Mouse (Mus musculus) thymus, postnatal 14 days (tissue): ENCODE data around the gene Gm8126.
"Not testable (repeated sequence)": the region's sequence is repeated elsewhere in the genome, so short reads cannot be mapped to it uniquely, and the experiment has no call there.

ENCODE experiments used
- DNase-seq: peaks from one replicate; pipeline ENCODE4 v3.0.0; 2021

The Gm8126 gene

DNA sequence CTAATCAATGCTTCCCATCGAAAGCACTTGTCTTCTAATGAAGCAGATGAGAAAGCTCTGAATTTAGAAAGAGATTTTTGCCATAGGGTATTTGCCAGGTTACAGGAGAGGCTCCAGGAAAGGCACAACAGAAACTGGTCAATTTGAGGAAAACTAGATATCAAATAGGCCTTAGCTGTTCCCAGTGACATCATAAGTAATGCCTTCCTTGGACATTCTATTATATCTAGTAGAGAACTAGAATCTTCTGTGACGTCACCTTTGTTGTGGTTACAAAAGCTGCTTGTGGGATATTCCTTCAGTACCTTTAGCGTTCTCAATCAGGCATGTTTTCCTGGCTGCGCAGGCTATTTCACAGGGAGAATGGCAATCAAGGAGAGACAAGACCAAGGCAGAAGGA lies at the start of gene Gm8126:
Gene Gm8126, plus strand, starts transcription at position 301 of the 400 bp plus-strand sequence.
- not testable (repeated sequence) for DNase-seq

DNA sequence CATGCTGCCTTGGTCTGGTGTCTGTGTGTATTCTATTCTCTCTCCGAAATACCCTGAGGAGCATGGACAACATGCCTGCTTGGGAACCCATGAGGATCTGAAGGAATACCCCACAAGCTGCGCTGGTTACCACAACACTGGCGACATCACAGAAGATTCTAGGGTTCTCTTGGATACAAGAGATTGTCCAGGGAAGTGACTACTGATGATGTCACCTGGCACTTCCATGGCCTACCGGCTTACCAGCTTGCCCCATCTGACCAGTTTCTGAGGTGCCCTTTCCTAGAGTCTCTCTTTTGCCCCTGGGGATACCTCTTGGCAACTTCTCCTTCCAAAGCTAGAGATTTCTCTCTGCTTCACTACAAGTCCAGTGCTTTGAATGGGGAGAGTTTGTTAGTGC lies 23.2 kb upstream of the Gm8126 start, which contains the start of gene Gm8122:
Gene Gm8122, minus strand, starts transcription at position 101 of the 400 bp plus-strand sequence.
- DNase-seq, result not testable (repeated sequence)

DNA sequence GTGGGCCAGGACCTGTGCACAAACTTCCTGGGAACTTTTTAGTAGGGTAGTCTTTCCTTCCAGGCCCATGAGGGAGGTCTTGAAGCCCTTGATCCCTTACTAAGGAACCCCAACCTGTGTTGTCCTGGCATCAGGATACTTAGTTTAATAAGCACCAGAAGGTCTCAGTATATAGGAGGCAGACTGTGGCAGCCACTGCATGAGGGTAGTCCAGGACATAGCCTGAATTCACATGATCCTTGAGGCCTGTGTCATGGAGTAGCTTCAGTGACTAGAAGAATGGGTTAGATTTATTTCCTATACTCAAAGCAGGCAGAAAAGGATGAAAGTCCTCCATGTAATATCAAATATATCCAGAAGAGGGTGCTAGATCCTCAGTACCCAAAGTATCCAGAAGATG lies 20.7 kb upstream of the Gm8126 start:
- DNase-seq, result not testable (repeated sequence)

DNA sequence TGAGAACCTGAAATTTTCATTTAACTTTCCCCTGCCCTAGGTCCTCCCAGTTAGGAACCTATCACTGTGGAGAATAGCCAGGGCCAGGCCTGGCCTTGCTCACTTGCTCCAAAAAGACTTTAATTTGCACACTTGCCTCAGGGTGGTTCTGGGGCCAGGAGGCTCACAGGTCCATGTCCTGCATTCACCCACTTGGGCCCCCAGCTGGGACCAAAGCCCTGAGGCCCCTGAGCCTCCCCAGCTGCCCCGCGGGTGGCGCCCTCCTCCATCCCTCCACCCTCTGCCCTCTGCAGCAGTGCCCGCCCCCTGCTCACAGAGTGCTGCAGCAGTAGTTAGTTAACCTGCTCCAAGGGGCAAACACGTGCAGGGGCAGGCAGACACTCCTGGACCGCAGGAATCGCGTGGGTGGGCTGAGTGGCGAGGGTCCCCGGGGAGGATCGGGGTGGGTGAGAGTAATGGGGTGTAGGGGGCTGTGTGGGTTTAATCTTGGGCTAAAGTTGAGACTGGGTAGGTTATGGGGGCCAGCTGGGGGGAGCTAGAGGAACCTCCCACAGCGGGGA lies 8.8 kb upstream of the Gm8126 start:
- peak; percentile 9 for DNase-seq

DNA sequence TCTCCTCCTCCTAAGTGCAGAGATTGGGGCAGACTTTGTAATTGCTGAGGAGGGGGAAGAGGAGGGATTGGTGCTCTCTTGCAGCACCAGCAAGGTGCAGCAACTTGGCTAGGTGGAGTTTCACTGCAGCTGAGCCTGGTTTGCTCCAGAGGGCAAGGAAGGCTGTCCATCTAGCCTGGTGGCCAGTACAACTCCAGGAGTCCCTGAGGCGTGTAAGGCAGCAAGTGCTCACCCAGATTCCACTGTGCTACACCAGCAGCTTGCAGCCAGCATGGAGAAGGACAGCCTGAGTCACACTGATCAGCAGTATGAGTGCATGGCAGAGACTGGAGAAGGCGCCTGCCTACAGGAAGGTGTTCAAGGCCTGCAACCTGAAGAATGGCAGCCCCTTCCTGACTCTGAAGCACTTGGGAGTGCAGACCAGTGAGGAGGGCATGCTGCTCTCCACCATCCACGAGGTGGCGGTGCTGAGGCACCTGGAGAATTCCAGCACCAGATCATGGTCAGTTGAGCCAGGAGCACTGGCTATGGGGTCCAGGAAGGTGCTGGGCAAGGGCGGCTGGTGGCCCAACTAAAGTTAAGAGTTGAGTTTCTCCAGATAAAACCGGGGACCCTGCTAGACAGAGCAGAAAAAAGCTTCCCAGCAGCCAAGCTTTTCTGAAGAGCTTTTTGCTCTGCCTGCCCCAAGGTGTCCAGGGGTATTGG lies 7.7 kb upstream of the Gm8126 start:
- DNase-seq, result not testable (repeated sequence)

DNA sequence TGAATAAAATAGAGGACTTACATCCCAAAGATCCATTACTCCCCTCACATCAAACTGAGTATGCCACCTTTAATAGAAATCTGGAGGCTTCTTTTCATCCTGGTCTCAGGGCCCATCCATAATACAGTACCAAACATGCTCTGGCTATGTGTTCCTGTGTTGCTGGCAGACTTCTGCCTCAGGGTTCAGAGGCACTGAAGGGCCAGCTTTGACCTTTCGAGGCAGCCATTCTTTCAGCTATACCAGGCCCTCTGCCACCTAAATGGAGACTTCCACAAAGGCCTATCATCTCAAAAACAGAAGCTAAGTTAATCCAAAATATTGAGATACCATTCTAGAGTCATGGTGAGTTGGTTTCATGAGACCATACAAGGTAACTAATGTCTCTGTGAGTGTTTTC lies 1.9 kb upstream of the Gm8126 start:
- DNase-seq, result not testable (repeated sequence)

DNA sequence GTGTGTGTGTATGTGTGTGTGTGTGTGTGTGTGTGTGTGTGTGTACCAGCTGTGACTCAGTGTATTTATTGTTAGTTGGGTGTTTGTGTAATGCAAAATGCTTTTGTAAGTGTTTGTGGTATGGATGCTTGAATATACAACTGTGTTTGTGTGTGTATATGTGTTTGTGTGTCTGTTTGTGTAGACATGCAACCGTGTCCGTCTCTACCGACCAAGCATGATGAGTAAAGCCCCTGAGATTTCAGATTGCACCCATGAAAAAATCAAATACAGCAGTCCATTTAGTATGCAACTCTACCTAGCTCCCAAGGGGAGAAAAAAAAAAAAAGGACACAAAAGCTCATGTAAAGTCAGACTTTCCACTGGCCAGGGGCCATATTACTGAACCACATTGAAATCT lies 5.0 kb downstream of the Gm8126 start:
- not testable (repeated sequence) for DNase-seq

DNA sequence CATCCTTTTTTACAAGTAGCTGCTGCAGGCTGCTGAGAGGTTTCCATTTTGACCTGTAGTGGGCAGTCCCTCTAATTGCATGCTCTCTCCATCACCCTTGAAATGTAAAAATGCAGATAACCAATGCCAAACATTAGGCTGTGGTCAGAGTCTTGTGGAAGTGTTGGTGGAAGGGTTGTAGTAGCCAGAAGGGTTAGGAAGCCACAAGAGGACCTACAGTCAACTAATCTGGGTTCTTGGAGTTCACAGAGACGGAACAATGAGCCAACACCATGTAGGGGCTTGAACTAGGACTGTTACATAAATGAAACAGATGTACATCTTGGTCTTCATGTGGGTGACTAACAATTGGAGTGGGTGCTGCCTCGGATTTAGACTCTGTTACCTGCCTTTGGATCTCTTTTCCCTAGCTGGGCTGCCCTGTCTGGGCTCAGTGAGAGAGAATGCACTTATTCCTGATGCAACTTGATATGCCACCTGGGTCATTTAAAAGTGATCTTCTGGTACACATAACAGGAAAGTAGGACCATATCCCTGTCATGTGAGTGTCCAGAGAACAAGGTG lies 10.2 kb downstream of the Gm8126 start:
- DNase-seq, result not testable (repeated sequence)

DNA sequence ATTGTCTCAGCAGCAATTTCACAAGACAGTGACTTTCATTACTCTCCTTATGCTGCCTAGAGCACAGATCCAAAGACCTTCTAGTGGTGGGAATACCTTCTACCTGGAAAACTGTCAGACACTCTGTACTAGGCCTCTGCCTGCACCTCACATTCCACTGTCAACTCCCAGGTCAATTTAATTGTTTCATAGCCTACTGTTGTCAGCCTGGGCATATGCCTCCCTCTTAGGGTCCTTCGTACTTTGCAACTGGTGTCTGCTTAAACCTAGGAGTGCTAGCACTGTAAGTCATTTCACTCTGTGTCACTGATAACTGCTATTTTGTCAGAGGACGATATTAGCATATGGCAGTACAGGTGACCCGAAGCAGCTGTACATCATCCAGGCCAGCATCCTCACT lies 10.8 kb downstream of the Gm8126 start:
- not testable (repeated sequence) for DNase-seq

DNA sequence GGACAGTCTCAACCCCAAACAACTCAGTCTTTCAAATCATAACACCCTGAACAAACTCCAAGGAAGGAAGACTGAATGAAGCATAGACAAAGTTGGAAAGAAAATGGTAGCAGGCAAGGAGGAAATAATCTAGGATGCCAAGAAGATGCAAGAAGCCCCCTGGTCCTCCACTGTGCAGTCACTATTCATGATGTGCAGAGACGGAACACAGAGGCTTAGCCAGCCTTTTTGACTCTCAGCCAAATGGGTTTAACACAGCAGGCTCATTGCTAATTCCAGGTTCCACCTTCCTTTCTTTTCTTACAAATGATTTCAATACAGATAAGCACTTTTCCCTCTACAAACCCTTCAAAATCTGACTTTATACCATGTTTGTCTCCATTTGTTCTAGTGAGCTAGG lies 14.7 kb downstream of the Gm8126 start:
- not testable (repeated sequence) for DNase-seq

DNA sequence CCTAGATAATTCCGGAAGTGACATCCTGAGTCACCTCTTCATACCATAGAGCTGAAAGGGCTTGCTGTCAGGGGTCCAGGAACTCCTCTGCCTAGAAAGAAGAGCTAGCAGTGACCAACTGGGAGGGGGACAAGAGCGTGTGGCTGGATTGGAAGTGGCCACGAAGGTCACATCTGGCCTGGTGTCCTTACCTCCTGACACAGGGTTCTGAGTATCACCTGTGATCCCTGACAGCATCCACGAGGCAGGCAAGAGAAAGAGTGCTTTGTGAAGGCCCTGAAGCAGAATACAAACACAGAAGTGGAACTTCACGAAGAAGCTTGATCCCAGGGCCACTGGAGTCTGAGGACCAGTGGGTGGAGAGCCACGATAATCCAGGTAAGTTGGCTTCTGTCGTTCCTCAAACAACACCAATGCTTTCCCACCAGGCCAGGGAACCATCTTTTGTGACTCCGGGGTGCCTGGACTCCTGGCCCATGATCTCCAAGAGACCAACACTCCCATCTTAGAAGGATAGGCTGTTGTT lies 16.6 kb downstream of the Gm8126 start, which contains the start of gene Gm9732:
Gene Gm9732, plus strand, starts transcription at position 51 of the 526 bp plus-strand sequence.
- peak; percentile 16 for DNase-seq

DNA sequence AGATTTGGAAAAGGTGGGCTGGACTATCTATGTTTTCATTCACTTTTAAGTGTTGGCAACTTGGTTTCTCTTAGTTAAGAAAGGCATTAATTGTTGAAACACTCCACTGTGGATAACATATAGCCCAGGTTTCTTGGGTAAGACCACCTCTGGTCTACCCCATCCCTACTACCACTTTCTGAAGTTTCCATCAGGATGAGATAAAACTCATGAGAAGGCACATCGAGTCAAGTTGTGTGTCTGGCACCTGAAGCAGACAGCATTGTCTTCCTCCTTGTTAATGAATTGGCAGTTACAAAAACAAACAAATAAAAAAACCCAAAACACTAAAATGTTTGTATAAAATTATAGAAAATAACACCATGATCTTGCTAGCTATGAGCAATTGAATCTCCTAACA lies 17.3 kb downstream of the Gm8126 start:
- not testable (repeated sequence) for DNase-seq

DNA sequence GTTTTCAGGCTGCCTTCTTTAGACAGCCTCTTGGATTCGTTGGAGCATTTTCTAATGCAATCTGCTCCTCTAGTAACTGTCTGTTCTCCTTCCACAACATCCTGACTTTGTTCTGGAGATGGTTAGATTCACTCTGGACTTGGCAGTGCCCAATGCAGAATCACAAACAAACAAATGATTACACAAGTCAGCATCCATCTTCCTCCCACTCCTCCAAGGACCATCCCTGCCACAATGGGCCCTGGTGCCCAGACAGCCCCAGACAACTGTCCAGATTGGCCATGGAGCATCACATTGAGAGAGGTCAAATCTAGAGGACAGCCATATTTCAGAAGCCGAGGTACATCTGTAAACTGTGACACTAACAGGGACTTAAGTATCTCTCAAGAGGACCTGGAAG lies 19.0 kb downstream of the Gm8126 start:
- peak; percentile 5 for DNase-seq

DNA sequence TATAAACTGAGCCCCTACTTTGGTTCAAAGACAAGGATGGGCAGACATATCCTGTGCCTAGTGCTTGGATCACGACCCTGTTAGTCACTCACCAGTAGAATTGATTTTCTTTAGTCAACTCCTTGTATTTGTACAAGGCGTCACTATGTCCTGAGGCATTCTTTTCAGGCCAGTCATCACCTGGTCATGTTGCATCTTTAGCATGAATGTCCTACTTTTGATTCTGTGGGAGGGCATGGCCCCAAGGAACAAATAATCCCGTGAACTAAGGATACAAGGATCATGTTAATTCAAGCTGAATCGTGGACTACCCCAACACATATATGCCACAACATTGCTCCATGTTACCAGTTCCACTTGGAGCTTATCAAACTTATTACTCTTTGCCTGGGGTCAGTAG lies 19.7 kb downstream of the Gm8126 start:
- DNase-seq, result peak; percentile 10

DNA sequence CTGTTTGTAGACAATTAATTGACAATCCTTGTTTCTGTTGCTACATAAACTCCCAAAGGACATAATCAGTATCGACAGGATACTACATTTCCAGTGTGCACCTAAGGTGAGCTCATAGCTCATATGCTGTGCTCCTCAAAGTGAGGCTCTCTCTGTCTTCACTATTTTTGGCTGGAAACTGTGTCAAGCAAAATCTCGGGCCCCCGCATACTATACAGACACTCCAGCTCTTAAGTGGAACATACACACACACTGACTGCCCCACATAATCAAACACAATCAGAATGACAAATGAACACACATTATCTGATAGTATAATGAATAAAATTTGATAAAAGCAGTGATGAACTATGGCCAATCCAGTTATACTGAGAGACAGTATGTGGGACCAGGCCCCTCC lies 20.2 kb downstream of the Gm8126 start:
- peak; percentile 15 for DNase-seq

DNA sequence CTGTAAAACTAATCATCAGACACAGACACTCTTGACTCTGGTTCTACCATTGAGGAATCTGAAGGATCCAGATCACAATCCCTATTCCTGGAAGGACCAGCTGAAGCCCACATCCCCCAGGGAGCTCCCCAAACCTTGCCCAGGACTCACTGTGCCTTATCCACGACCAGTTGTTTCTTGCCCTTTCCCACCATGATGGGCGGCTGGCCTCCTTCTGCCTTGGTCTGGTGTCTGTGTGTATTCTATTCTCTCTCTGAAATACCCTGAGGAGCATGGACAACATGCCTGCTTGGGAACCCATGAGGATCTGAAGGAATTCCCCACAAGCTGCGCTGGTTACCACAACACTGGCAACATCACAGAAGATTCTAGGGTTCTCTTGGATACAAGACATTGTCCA lies 35.1 kb downstream of the Gm8126 start, which contains the start of gene Gm8127:
Gene Gm8127, minus strand, starts transcription at position 330 of the 400 bp plus-strand sequence.
- not testable (repeated sequence) for DNase-seq
